Mouse (Mus musculus) embryonic facial prominence, embryonic 11.5 days (tissue): ENCODE measurements around the gene Mroh8. TPM values are rescaled to one million over a fixed set of nuclear protein-coding genes. Genes with fewer than 3 reads are reported as not detected.

Experiments used
- ATAC-seq: fragments of 200-750 bp; cut with Nextera tagmentation; replicated peaks from 2 replicates; pipeline ENCODE4 v1.8.0; 2017; ENCODE audit warnings: low read depth; ENCODE audit not compliant: insufficient number of reproducible peaks, low FRiP score, low TSS enrichment
- DNase-seq: peaks from one replicate; pipeline ENCODE4 v3.0.0-alpha.2; 2015; ENCODE audit warnings: low spot score
- H3K27ac ChIP-seq: fragments of 300-500 bp; sonication (generic); replicated peaks from 2 replicates; pipeline ENCODE4 v1.5.1; 2014; ENCODE audit warnings: mild to moderate bottlenecking, low read depth, low read length, control low read depth
- H3K27me3 ChIP-seq: fragments of 300-500 bp; sonication (generic); 2 replicates; pipeline ENCODE4 v1.6.1; 2014; ENCODE audit warnings: mild to moderate bottlenecking, low read length, moderate library complexity, mixed read lengths; ENCODE audit not compliant: control insufficient read depth, insufficient read depth
- H3K36me3 ChIP-seq: fragments of 300-500 bp; sonication (generic); replicated peaks from 2 replicates; pipeline ENCODE4 v1.6.1; 2014; ENCODE audit warnings: low read depth, mild to moderate bottlenecking, low read length, moderate library complexity, mixed read lengths; ENCODE audit not compliant: control insufficient read depth, insufficient read depth
- H3K4me1 ChIP-seq: fragments of 300-500 bp; sonication (generic); 2 replicates; pipeline ENCODE4 v1.6.1; 2014; ENCODE audit warnings: low read length, mixed read lengths; ENCODE audit not compliant: control insufficient read depth, insufficient read depth
- H3K4me2 ChIP-seq: fragments of 300-500 bp; sonication (generic); 2 replicates; pipeline ENCODE4 v1.6.1; 2014; ENCODE audit warnings: low read depth, mild to moderate bottlenecking, control low read depth, low read length, moderate library complexity
- H3K4me3 ChIP-seq: fragments of 300-500 bp; sonication (generic); 2 replicates; pipeline ENCODE4 v1.5.1; 2014; ENCODE audit warnings: low read depth, low read length, control low read depth
- H3K9ac ChIP-seq: fragments of 300-500 bp; sonication (generic); replicated peaks from 2 replicates; pipeline ENCODE4 v1.6.1; 2014; ENCODE audit warnings: mild to moderate bottlenecking, control low read depth, low read length
- H3K9me3 ChIP-seq: fragments of 300-500 bp; sonication (generic); replicated peaks from 2 replicates; pipeline ENCODE4 v1.6.1; 2016; ENCODE audit warnings: mild to moderate bottlenecking, low read length, inconsistent platforms, mixed read lengths; ENCODE audit not compliant: control insufficient read depth
- WGBS: fragments of 180-500 bp; shearing (Covaris S2); extraction: QIAGEN DNeasy Blood & Tissue Kit; methylation state at CpG from one replicate; pipeline ENCODE4 v1.1.7; 2014; 5-methylcytosine and 5-hydroxymethylcytosine counted together
- polyA plus RNA-seq: library from polyadenylated mRNA; unstranded; fragments of >200 nt; fragmentation: Nextera tagmentation; extraction: Ambion mirVana; gene quantifications from 2 replicates; pipeline ENCODE4 v1.2.1, GENCODE M21; 2014

Gene Mroh8
- polyA plus RNA-seq, 1 experiment from 2014 or later: 0.49 TPM

DNA sequence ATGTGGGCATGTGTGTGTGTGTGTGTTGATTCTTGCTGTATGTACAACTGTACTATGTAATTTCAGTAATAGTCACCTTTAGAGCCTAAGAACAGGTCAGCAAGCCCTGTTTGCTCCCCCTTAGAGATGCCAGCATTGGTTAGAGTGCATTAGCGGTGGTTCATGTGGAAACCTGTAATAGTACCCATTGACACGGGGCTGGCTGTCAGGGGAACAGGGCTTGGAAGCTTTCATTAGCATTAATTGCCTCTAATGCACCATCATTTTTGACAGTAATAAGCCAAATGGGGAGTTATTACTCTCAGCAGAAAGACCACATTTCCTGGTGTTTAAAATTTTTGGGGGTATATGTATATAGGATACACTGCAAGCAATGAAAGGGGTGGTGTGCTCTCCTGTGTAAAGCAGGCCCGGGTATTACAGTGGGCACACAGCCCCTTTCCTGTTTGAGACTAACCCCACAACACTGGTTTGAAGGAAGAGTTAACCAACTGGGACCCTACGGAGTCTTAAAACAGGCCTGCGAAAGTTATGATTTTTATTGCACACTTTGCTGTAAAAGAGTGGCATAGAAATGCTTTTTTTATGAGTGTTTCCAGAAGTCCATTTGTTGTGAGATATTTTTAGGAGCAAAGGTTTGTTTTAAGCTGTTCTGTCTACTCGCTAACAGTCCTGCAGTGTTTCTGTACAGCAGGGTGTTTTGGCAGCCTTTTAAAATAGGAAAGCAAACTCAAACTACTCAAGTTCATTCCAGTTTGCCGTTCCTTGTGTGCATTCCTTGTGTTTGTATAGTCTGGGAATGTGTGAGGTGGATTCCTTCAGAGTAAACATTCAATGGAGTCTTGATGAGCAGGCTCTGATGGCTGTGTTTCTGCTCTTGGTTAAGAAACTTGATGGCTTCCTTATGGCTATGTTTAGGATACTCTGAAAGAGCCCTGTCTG, 27.0 kb upstream of the Mroh8 start:
- DNase-seq: no peak
- Histone ChIP-seq H3K4me1 (no peaks in the 10 kb centered on the region), H3K36me3 (peaks cover 8% of the 10 kb centered on the region), H3K9ac (no peak overlapping the region), H3K4me2 (no peak overlapping the region), H3K9me3 (no peaks in the 10 kb centered on the region), H3K27ac (no peak overlapping the region), H3K4me3 (no peak overlapping the region), H3K27me3 (no peaks in the 10 kb centered on the region)
- 78% methylated on average over 7 of the region's 7 CpGs for WGBS
- no peak for ATAC-seq

- no peaks in the 10 kb centered on the region for H3K9me3 ChIP-seq
- ATAC-seq: no peak
- no peak for DNase-seq
- no peak overlapping the region for H3K4me2 ChIP-seq
- H3K27me3 ChIP-seq: no peaks in the 10 kb centered on the region
- H3K4me3 ChIP-seq: no peak overlapping the region
- no peaks in the 10 kb centered on the region for H3K4me1 ChIP-seq
- peaks cover 9% of the 10 kb centered on the region for H3K36me3 ChIP-seq
- WGBS: 81% methylated on average over 9 of the region's 9 CpGs
- H3K27ac ChIP-seq: no peak overlapping the region
- H3K9ac ChIP-seq: no peak overlapping the region
These were observed 23.7 kb upstream of the Mroh8 start for GRCm38 (mm10) chr2:157303096-157303495.

DNA sequence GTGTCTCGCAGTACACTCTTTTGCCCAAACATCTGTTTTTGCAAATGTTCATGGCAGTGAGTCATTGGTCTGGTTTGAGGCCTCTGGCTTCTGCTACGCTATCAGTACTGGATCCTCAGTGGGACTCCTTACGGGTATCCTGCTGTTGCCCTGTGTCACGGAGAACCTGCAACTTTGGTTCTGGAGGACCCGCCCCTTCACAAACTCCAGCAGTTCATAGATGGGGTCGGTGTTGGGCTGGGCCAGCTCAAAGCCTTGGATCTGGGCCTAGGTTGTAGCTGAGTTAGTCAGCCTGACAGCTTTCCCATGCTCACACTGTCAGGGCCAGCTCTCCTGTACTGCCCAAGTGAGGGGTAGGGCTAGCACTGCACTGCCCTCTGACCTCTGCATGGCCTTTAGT, 20.7 kb upstream of the Mroh8 start:
- no peak for DNase-seq
- Histone ChIP-seq H3K36me3 (peaks cover 14% of the 10 kb centered on the region), H3K4me3 (no peak overlapping the region), H3K9ac (no peak overlapping the region), H3K4me1 (no peaks in the 10 kb centered on the region), H3K4me2 (no peak overlapping the region), H3K9me3 (no peaks in the 10 kb centered on the region), H3K27me3 (no peaks in the 10 kb centered on the region), H3K27ac (no peak overlapping the region)
- WGBS: 96% methylated on average over 6 of the region's 6 CpGs
- no peak for ATAC-seq

DNA sequence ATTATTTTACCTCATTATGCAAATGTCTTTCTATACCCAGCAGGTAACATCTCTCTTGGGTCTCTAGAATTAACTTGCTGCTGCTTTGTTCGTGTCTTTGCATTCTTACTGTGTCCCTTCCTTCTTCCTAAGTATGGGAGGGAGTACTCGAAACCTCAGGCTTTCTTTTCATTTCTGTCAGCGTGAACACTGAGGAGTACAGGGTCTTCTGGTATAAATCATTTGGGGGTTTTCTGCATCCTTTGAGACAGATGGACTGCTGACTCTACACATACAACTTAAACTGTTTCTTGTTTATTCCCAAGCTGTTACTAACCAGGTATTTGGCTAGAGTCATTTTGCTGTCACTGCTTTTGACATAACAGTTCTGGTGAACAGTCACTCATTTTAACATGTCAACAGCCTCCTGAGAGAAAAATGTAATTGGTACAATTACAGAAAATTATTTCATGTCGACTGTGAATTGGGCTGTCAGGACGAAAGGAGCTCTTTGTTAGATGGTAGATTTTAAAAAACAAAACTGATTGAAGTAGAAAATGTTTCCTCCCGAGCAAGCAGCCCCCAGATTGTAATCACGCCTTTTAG, 16.8 kb upstream of the Mroh8 start:
- Histone ChIP-seq H3K9me3 (no peaks in the 10 kb centered on the region), H3K27me3 (no peaks in the 10 kb centered on the region), H3K4me1 (no peaks in the 10 kb centered on the region), H3K4me2 (no peak overlapping the region), H3K36me3 (peaks cover 22% of the 10 kb centered on the region), H3K27ac (no peak overlapping the region), H3K9ac (no peak overlapping the region), H3K4me3 (no peak overlapping the region)
- DNase-seq: no peak
- ATAC-seq: no peak
- 67% methylated on average over 7 of the region's 7 CpGs for WGBS

DNA sequence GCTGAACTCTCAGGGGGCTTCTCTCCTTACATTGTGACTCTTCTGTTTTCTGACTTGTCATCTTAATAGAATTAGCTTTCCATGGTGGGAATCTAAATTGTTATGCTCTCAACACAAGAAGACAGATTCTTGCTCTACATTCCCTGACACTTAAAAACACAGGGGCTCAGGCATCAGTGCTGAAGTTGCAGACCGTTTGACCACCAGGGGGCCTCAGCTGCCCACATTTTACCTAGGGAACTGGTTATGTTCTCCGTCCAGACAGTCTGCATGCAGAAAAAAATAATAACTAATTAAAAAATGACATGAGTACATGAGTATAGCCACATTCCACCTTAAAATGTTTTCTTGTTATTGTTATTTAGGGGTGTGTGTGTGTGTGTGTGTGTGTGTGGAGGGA, 12.7 kb upstream of the Mroh8 start:
- H3K4me1 ChIP-seq: no peaks in the 10 kb centered on the region
- H3K4me2 ChIP-seq: no peak overlapping the region
- ATAC-seq: no peak
- H3K27me3 ChIP-seq: no peaks in the 10 kb centered on the region
- WGBS: 24% methylated on average over 2 of the region's 2 CpGs
- no peak overlapping the region for H3K27ac ChIP-seq
- peaks cover 25% of the 10 kb centered on the region for H3K36me3 ChIP-seq
- DNase-seq: peak; percentile 81
- H3K9ac ChIP-seq: no peak overlapping the region
- H3K4me3 ChIP-seq: no peak overlapping the region
- H3K9me3 ChIP-seq: no peaks in the 10 kb centered on the region

GRCm38 (mm10) chr2:157288996-157289395, 9.6 kb upstream of the Mroh8 start:
- H3K36me3 ChIP-seq: peaks cover 25% of the 10 kb centered on the region
- H3K4me3 ChIP-seq: no peak overlapping the region
- DNase-seq (no peak), ATAC-seq (no peak)
- no peak overlapping the region for H3K9ac ChIP-seq
- no peaks in the 10 kb centered on the region for H3K9me3 ChIP-seq
- H3K4me2 ChIP-seq: no peak overlapping the region
- WGBS: 89% methylated on average over 5 of the region's 5 CpGs
- no peaks in the 10 kb centered on the region for H3K27me3 ChIP-seq
- H3K4me1 ChIP-seq: no peaks in the 10 kb centered on the region
- H3K27ac ChIP-seq: no peak overlapping the region

DNA sequence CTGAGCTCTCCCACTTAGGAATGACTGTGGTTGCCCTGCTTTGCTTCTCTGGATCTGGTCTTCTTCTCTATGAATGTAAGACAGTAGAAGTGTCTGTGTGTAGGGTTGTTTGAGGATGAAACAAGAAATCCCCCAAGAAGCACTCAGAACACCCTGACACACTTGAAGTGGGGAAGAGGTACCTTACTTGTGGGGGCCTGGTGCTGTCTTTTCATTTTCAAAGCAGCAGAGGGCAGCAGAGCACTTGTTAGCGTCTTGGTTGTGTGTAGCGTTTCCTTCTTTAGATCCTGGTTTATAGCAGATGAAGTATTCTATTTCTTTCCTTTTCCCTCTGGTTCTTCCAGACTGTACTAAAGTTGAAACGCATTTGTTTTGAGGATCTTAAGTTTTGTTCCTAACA, 8.2 kb upstream of the Mroh8 start:
- DNase-seq (peak; percentile 74), ATAC-seq (no peak)
- Histone ChIP-seq H3K9me3 (no peaks in the 10 kb centered on the region), H3K4me1 (no peaks in the 10 kb centered on the region), H3K9ac (no peak overlapping the region), H3K27me3 (no peaks in the 10 kb centered on the region), H3K36me3 (peaks cover 26% of the 10 kb centered on the region), H3K4me2 (no peak overlapping the region), H3K27ac (no peak overlapping the region), H3K4me3 (no peak overlapping the region)
- 39% methylated on average over 3 of the region's 3 CpGs for WGBS

GRCm38 (mm10) chr2:157283321-157283720, 4.0 kb upstream of the Mroh8 start:
- H3K9ac ChIP-seq: no peak overlapping the region
- 94% methylated on average over 6 of the region's 6 CpGs for WGBS
- no peak overlapping the region for H3K27ac ChIP-seq
- no peak for ATAC-seq
- peaks cover 12% of the 10 kb centered on the region for H3K36me3 ChIP-seq
- no peak overlapping the region for H3K4me3 ChIP-seq
- no peak overlapping the region for H3K4me2 ChIP-seq
- no peak for DNase-seq
- H3K27me3 ChIP-seq: no peaks in the 10 kb centered on the region
- H3K9me3 ChIP-seq: no peaks in the 10 kb centered on the region
- peaks cover 2% of the 10 kb centered on the region for H3K4me1 ChIP-seq
